Mouse (Mus musculus) lung, postnatal 25 days (tissue): ENCODE measurements around the gene Gnl3l.
A peak's percentile ranks its signal among the peaks of the same experiment; 100 is the strongest.

ENCODE experiments used
- DNase-seq: peaks from one replicate; pipeline ENCODE4 v3.0.0; 2022; ENCODE audit warnings: low spot score

The Gnl3l gene

DNA sequence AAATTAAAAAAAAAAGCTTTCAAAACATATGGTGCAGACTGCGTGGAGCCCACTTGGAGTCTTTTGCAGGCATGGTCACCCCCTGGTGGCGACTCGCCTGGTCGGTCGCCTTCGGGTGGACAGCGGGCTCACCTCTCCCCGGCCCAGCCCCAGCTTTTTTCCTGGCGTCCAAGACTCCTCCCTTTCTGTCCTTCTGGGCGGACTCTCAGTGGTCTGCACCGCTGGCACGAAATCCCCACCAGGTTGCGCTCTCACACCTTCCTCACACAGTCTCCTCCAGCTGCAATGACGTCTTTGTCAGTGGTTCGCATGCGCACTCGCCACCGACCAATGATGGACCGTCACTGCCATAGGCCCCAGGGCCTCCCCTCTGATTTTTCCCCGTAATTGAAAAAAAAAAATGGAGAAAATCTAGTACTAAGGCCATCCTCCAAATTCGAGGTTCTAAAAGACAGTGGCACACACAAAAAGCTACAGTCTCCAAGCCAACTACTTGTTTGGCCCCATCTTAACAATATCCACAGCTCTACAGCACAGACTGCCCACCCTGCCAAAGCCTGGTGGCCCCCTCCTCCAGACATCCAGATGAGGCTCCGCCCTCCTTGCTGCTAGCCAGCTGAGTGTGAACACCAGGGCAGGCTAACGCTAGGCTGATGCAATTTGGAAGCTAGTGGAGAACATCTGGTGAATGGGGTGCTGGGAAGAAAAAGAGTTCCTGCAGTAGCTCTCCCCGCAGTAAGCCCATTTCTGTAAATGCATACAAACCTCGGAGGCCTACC lies 60.4 kb downstream of the Gnl3l start:
- DNase-seq, result peak; percentile 73

DNA sequence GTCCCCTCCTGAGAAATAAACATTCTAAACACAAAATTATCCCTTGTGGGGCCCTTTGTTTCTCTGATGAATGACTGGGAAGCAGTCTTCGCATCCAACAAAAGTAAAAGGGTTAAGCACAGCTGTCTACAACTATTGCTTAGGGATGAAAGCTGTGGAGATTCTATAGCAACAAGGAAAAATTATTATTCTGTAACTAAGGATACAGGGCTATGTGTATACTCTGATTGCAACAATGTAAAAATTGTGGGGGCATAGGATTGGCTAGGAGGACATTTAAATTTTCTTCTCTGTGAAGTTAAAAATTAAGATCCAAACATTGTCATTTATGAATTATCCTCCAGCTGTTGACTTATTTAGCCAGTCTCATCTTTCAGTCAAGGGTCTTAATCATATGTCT lies 61.1 kb downstream of the Gnl3l start:
- DNase-seq, result no peak

DNA sequence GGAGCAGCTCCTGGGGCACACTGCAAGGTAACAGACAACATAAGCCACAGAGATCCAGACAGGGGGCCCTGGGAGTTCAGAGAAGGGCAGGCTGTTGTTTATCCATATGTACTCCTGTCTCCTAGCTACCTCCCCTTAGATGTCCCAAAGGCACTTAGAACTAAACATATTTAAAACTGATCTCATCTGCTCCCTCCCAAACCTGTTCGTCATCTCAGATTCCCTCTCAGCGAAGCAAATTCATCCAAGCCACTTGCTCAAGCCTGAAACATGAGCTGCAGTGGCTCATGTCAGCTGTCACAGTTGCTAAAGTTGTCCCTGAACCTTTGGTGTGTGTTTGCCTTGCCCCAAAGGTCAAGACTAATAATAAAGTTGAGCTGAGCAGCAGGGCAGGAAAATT lies 61.7 kb downstream of the Gnl3l start:
- DNase-seq, result no peak

DNA sequence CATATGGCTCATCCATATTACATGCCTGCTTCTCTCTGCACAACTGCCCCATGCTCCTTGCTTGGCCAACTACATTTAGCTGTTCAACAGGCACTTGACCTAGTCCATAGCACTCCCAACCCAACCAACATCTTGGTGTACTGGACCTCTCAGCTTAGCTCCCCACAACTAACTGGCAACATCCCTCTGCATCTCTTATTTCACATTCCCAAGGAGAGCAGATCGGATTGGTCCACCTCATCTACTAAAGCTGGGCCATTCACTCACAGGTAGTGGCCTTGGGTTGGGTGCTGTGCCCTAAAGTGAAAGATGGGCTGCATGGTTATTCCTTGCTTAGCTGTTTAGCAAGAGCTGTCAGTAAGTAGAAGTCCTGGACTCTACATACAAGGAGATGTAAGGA lies 62.4 kb downstream of the Gnl3l start:
- no peak for DNase-seq
